Mouse (Mus musculus) cortical plate, adult 2 months (tissue): ENCODE data around the gene Thsd7b.

ENCODE experiments used
- CTCF ChIP-seq: fragments of 200-500 bp; IDR thresholded peaks from 2 replicates; pipeline ENCODE4 v1.5.1; 2011; ENCODE audit warnings: mild to moderate bottlenecking, control low read depth, low read length; ENCODE audit not compliant: insufficient read depth; ENCODE audit errors: extremely low read depth
- POLR2A ChIP-seq: fragments of 200-500 bp; IDR thresholded peaks from 2 replicates; pipeline ENCODE4 v1.6.1; 2011; ENCODE audit warnings: mild to moderate bottlenecking, low read length, control low read depth; ENCODE audit not compliant: insufficient read depth; ENCODE audit errors: extremely low read depth

- TF ChIP-seq CTCF = no peak
- no peak for TF ChIP-seq POLR2A
Measured at GRCm38 (mm10) chr1:129826927-129827326, 553.8 kb downstream of the Thsd7b start.
